Mouse (Mus musculus) heart, embryonic 16.5 days (tissue): Measurements from ENCODE around the gene Zmym2. TPM values are rescaled to one million over a fixed set of nuclear protein-coding genes. Genes with fewer than 3 reads are reported as not detected.
"Not testable (repeated sequence)": the region's sequence is repeated elsewhere in the genome, so short reads cannot be mapped to it uniquely, and the experiment has no call there.

ENCODE experiments used
- ATAC-seq: fragments of 200-750 bp; cut with Nextera tagmentation; replicated peaks from 2 replicates; pipeline ENCODE4 v1.8.0; 2017; ENCODE audit warnings: moderate number of reproducible peaks; ENCODE audit not compliant: insufficient read depth, low FRiP score; ENCODE audit errors: extremely low read depth
- H3K27ac ChIP-seq: fragments of 300-500 bp; sonication (generic); 2 replicates; pipeline ENCODE4 v1.5.1; 2014; ENCODE audit warnings: mild to moderate bottlenecking, low read length, control low read depth, moderate library complexity
- H3K27me3 ChIP-seq: fragments of 300-500 bp; sonication (generic); 2 replicates; pipeline ENCODE4 v1.6.1; 2014; ENCODE audit warnings: low read length, mixed read lengths; ENCODE audit not compliant: control insufficient read depth, insufficient read depth
- H3K36me3 ChIP-seq: fragments of 300-500 bp; sonication (generic); 2 replicates; pipeline ENCODE4 v1.6.1; 2014; ENCODE audit not compliant: control insufficient read depth, insufficient read depth
- H3K4me1 ChIP-seq: fragments of 300-500 bp; sonication (generic); 2 replicates; pipeline ENCODE4 v1.6.1; 2014; ENCODE audit warnings: low read length, mixed read lengths; ENCODE audit not compliant: control insufficient read depth, insufficient read depth
- H3K4me2 ChIP-seq: fragments of 300-500 bp; sonication (generic); 2 replicates; pipeline ENCODE4 v1.6.1; 2014; ENCODE audit warnings: low read depth, mild to moderate bottlenecking, control low read depth, low read length
- H3K4me3 ChIP-seq: fragments of 300-500 bp; sonication (generic); 2 replicates; pipeline ENCODE4 v1.5.1; 2014; ENCODE audit warnings: mild to moderate bottlenecking, control low read depth, low read length
- H3K9ac ChIP-seq: fragments of 300-500 bp; sonication (generic); 2 replicates; pipeline ENCODE4 v1.6.1; 2014; ENCODE audit warnings: low read length, control low read depth
- H3K9me3 ChIP-seq: fragments of 300-500 bp; sonication (generic); replicated peaks from 2 replicates; pipeline ENCODE4 v1.6.1; 2016; ENCODE audit warnings: low read length; ENCODE audit not compliant: control insufficient read depth
- WGBS: fragments of 180-500 bp; shearing (Covaris S2); extraction: QIAGEN DNeasy Blood & Tissue Kit; methylation state at CpG from one replicate; pipeline ENCODE4 v1.1.7; 2014; 5-methylcytosine and 5-hydroxymethylcytosine counted together
- polyA plus RNA-seq: library from polyadenylated mRNA; unstranded; fragments of >200 nt; fragmentation: Nextera tagmentation; extraction: Ambion mirVana; gene quantifications from 2 replicates; pipeline ENCODE4 v1.2.1, GENCODE M21; 2015

Zmym2 gene
- polyA plus RNA-seq, 1 experiment from 2014 or later = 28.5 TPM

- Histone ChIP-seq H3K4me1 (no peaks in the 10 kb centered on the region), H3K4me3 (no peak overlapping the region)
- ATAC-seq = no peak
Measured at GRCm38 (mm10) chr14:56875586-56876159, 10.8 kb upstream of the Zmym2 start.

GRCm38 (mm10) chr14:56881271-56881670 is 5.2 kb upstream of the Zmym2 start:
- Histone ChIP-seq H3K27ac (no peak overlapping the region), H3K9me3 (peaks cover 5% of the 10 kb centered on the region; the same call in 1 of the 2 replicates), H3K9ac (no peak overlapping the region), H3K4me3 (no peak overlapping the region), H3K4me1 (no peaks in the 10 kb centered on the region), H3K27me3 (no peaks in the 10 kb centered on the region), H3K4me2 (no peak overlapping the region), H3K36me3 (no peaks in the 10 kb centered on the region)
- no peak for ATAC-seq
- 28% methylated on average over 3 of the region's 3 CpGs for WGBS

More at GRCm38 (mm10) chr14:56875586-56876159, 10.8 kb upstream of the Zmym2 start:
- Histone ChIP-seq H3K36me3 (no peaks in the 10 kb centered on the region), H3K27ac (no peak overlapping the region), H3K9ac (no peak overlapping the region), H3K4me2 (no peak overlapping the region), H3K27me3 (no peaks in the 10 kb centered on the region), H3K9me3 (peaks cover 6% of the 10 kb centered on the region; the same call in 1 of the 2 replicates)

- Histone ChIP-seq H3K4me3 (no peak overlapping the region), H3K4me2 (no peak overlapping the region), H3K27ac (no peak overlapping the region), H3K9me3 (peaks cover 5% of the 10 kb centered on the region; the same call in 1 of the 2 replicates), H3K9ac (no peak overlapping the region), H3K4me1 (peaks cover 3% of the 10 kb centered on the region), H3K36me3 (0 out of 2 replicates have a peak, but pooled peaks cover under 1% of the 10 kb centered on the region), H3K27me3 (no peaks in the 10 kb centered on the region)
- 95% methylated on average over 1 of the region's 1 CpGs for WGBS
- ATAC-seq = no peak
Measured at GRCm38 (mm10) chr14:56883431-56883830, 3.0 kb upstream of the Zmym2 start.

GRCm38 (mm10) chr14:56885308-56885771 is 1.1 kb upstream of the Zmym2 start:
- H3K4me1 ChIP-seq = peaks cover 15% of the 10 kb centered on the region
- H3K9me3 ChIP-seq = peaks cover 5% of the 10 kb centered on the region; the same call in 1 of the 2 replicates
- peak overlapping the region; percentile 82 for H3K9ac ChIP-seq
- peak overlapping the region; percentile 94 for H3K27ac ChIP-seq
- H3K27me3 ChIP-seq = no peaks in the 10 kb centered on the region
- peaks cover 8% of the 10 kb centered on the region; the same call in 1 of the 2 replicates for H3K36me3 ChIP-seq
- 2% methylated on average over 26 of the region's 36 CpGs for WGBS
- H3K4me2 ChIP-seq = peak overlapping the region; percentile 79
- peak; percentile 2; the same call in 1 of the 2 replicates for ATAC-seq
- peak overlapping the region; percentile 65 for H3K4me3 ChIP-seq

- Histone ChIP-seq H3K9ac (peak overlapping the region; percentile 82), H3K36me3 (peaks cover 11% of the 10 kb centered on the region; the same call in 1 of the 2 replicates), H3K4me3 (peak overlapping the region; percentile 65), H3K4me1 (peaks cover 15% of the 10 kb centered on the region), H3K4me2 (peak overlapping the region; percentile 79), H3K27ac (peak overlapping the region; percentile 94)
- not testable (repeated sequence) for H3K27me3 ChIP-seq, H3K9me3 ChIP-seq
- ATAC-seq = peak; percentile 97
- under 1% methylated on average over 31 of the region's 69 CpGs for WGBS
Measured at GRCm38 (mm10) chr14:56885986-56886593, 363 bp upstream of the Zmym2 start.

- Histone ChIP-seq H3K4me1 (peaks cover 15% of the 10 kb centered on the region), H3K4me2 (peak overlapping the region; percentile 81), H3K36me3 (peaks cover 13% of the 10 kb centered on the region), H3K27me3 (no peaks in the 10 kb centered on the region), H3K9me3 (peaks cover 5% of the 10 kb centered on the region; the same call in 1 of the 2 replicates), H3K27ac (peak overlapping the region; percentile 99), H3K4me3 (peak overlapping the region; percentile 93), H3K9ac (peak overlapping the region; percentile 97)
- no peak for ATAC-seq
- 0% methylated on average over 3 of the region's 3 CpGs for WGBS
Measured at GRCm38 (mm10) chr14:56887514-56887880, 1.0 kb downstream of the Zmym2 start.

GRCm38 (mm10) chr14:56887887-56888286 is 1.4 kb downstream of the Zmym2 start:
- peak overlapping the region; percentile 93 for H3K4me3 ChIP-seq
- peaks cover 15% of the 10 kb centered on the region for H3K4me1 ChIP-seq
- H3K9ac ChIP-seq = peak overlapping the region; percentile 97
- ATAC-seq = no peak
- WGBS = under 1% methylated on average over 9 of the region's 9 CpGs
- peaks cover 15% of the 10 kb centered on the region for H3K36me3 ChIP-seq
- peak overlapping the region; percentile 99 for H3K27ac ChIP-seq
- peak overlapping the region; percentile 81 for H3K4me2 ChIP-seq
- peaks cover 5% of the 10 kb centered on the region; the same call in 1 of the 2 replicates for H3K9me3 ChIP-seq
- H3K27me3 ChIP-seq = no peaks in the 10 kb centered on the region

GRCm38 (mm10) chr14:56888416-56888815 is 2.0 kb downstream of the Zmym2 start:
- H3K4me2 ChIP-seq = peak overlapping the region; percentile 81
- no peak for ATAC-seq
- H3K9me3 ChIP-seq = peaks cover 1% of the 10 kb centered on the region; the same call in 1 of the 2 replicates
- H3K27ac ChIP-seq = peak overlapping the region; percentile 99; the same call in 1 of the 2 replicates
- H3K27me3 ChIP-seq = no peaks in the 10 kb centered on the region
- no peak overlapping the region; the same call in 1 of the 2 replicates for H3K9ac ChIP-seq
- WGBS = 77% methylated on average over 2 of the region's 2 CpGs
- H3K36me3 ChIP-seq = peaks cover 17% of the 10 kb centered on the region
- H3K4me3 ChIP-seq = peak overlapping the region; percentile 93
- peaks cover 15% of the 10 kb centered on the region for H3K4me1 ChIP-seq

GRCm38 (mm10) chr14:56894417-56894816 is 8.0 kb downstream of the Zmym2 start:
- no peaks in the 10 kb centered on the region for H3K27me3 ChIP-seq
- H3K9ac ChIP-seq = no peak overlapping the region
- no peak overlapping the region for H3K4me2 ChIP-seq
- peaks cover 21% of the 10 kb centered on the region for H3K36me3 ChIP-seq
- H3K9me3 ChIP-seq = no peaks in the 10 kb centered on the region
- no peak for ATAC-seq
- WGBS = 85% methylated on average over 2 of the region's 2 CpGs
- H3K27ac ChIP-seq = no peak overlapping the region
- H3K4me3 ChIP-seq = no peak overlapping the region
- peaks cover 6% of the 10 kb centered on the region for H3K4me1 ChIP-seq
